ENCODE assay signal across 8 mouse cellular contexts in the genomic region with DNA sequence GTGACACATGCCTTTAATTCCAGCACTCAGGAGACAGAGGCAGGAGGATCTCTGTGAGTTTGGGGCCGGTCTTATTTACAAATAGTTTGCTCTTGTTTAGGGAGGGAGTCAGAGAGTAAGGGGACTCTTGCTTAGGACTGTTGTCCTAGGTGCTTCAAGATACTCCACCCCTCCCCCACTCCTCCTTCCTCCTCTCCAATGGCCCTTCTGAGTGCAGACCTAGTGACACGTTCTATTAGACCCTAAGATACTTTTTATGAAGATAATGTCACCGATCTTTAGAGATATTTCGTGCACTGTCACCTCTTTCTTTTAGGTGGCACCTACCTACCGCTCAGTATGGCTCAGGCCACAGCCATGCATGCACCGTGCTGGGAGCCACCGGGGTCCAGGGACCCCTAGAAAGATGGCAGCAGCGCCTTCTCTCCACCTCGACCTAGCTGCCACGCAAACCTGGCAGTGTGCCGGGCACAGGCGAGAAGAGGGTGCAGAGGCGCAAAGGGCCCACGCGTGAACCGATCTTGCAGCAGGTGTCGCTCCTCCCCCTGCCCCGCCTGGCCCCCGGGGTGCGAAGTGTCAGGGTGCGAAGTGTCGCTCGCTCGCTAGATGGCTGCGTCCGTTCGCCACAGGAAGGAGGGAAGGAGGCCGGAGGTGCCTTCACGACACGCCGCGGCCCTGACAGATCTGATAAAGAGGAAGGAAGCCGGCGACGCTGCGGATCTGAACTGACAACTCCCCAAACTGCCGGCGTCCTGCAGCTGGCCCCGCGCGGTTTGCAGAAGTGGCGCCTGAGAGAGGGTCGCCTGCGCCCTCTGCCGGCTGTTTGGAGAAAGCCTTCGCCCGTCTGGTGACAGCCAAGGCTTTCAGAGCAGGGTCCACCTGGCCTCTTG.
A peak's percentile ranks its signal among the peaks of the same experiment; 100 is the strongest.
DNase-seq lines count a peak whose midpoint lies in the region; ATAC-seq lines count a peak whose summit lies in the region.

No protein-coding gene starts in this region.

- ATAC-seq in hindbrain, embryonic 15.5 days (ENCODE audit: low FRiP score, low read depth), result peak; percentile 71; the same call in 1 of the 2 replicates

- peak overlapping the region; percentile 78 for H3K4me2 ChIP-seq in hindbrain, embryonic 15.5 days

- peaks cover 37% of the 10 kb centered on the region for H3K27me3 ChIP-seq in hindbrain, embryonic 15.5 days

- no peaks in the 10 kb centered on the region for H3K9me3 ChIP-seq in hindbrain, embryonic 15.5 days

- H3K27ac ChIP-seq in hindbrain, embryonic 15.5 days (replicated peaks), result no peak overlapping the region

- peak; percentile 90 for DNase-seq in NIH3T3 (ENCODE audit: low read depth)
- DNase-seq in cerebellum, postnatal 14 days, result peak; percentile 84 to 87
- DNase-seq in frontal cortex, postnatal 36 days (ENCODE audit: low spot score in 2 of 2), result peak; percentile 67 to 68
- DNase-seq in layer of hippocampus, postnatal 36 days, result peak; percentile 66 to 72
- peak; percentile 94 for DNase-seq in lung, postnatal 36 days
- DNase-seq in retina, postnatal 1 day, result peak; percentile 90
- DNase-seq in urinary bladder, adult 18-20 months (ENCODE audit: low spot score in 2 of 2), result peak; percentile 63 to 64

- peaks cover 22% of the 10 kb centered on the region for H3K4me1 ChIP-seq in hindbrain, embryonic 15.5 days (replicated peaks)

- peak overlapping the region; percentile 14; the same call in 1 of the 2 replicates for H3K9ac ChIP-seq in hindbrain, embryonic 15.5 days

- 2% methylated on average over 40 of the region's 47 CpGs for WGBS in hindbrain, embryonic 15.5 days

- no peaks in the 10 kb centered on the region for H3K36me3 ChIP-seq in hindbrain, embryonic 15.5 days

- peak overlapping the region; percentile 35 for H3K4me3 ChIP-seq in hindbrain, embryonic 15.5 days
